Mouse (Mus musculus) heart, postnatal 0 days (tissue): ENCODE measurements at regions not wholly inside any gene's neighbourhood (a gene's known extent, or its start where the extent isn't known, plus 50 kb on each side); places are given as distances from the start of the nearest gene placed in this dataset.

Experiments used
- CTCF ChIP-seq: IDR thresholded peaks from 2 replicates; pipeline ENCODE4 v1.5.1; 2016; ENCODE audit warnings: antibody characterized with exemption, control low read depth, low read depth
- EP300 ChIP-seq: IDR thresholded peaks from 2 replicates; pipeline ENCODE4 v1.6.1; 2016; ENCODE audit warnings: antibody characterized with exemption, low read depth

DNA sequence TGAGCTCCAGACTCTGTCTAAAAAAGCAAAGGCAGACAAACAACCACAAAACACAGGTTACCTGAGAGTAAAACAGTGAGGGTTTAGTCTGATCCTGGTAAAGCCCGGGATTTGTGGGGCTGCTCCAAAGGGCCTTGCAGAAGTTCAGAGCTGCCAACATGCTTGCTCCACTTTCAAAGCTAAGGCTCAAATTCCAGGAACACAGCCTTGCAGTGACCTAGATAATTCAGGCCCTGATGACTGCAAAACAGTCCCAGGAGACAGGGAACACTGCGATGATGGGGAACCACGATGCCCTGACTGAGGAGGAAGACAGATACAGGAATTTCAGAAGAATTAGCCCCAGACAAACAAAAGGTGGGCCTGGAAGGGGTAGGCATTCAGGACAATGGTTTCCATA lies 250.0 kb downstream of the Cdh26 start:
- TF ChIP-seq CTCF (no peak), EP300 (no peak)
